Mouse (Mus musculus): ENCODE results near the gene Ccdc71.

Ccdc71 gene

GRCm38 (mm10) chr9:108489702-108490558 lies 29.6 kb downstream of the Ccdc71 start:
- DNase-seq (ENCODE audit: low read depth, low spot score), result no peak

- DNase-seq (ENCODE audit: low read depth, low spot score), result peak; percentile 91
These were observed 30.4 kb downstream of the Ccdc71 start, which contains the start of gene Usp19 for GRCm38 (mm10) chr9:108490559-108491285. Gene Usp19, plus strand, starts transcription at chr9:108490602.

GRCm38 (mm10) chr9:108491286-108491580 lies 30.9 kb downstream of the Ccdc71 start:
- DNase-seq (ENCODE audit: low read depth, low spot score), result no peak

GRCm38 (mm10) chr9:108492043-108492750 lies 31.9 kb downstream of the Ccdc71 start:
- DNase-seq (ENCODE audit: low read depth, low spot score), result no peak

- DNase-seq (ENCODE audit: low read depth, low spot score), result no peak
These were observed 32.9 kb downstream of the Ccdc71 start for GRCm38 (mm10) chr9:108493246-108493645.

- DNase-seq (ENCODE audit: low read depth, low spot score), result no peak
These were observed 34.0 kb downstream of the Ccdc71 start for GRCm38 (mm10) chr9:108494146-108494825.

- DNase-seq (ENCODE audit: low read depth, low spot score), result no peak
These were observed 34.6 kb downstream of the Ccdc71 start for GRCm38 (mm10) chr9:108494905-108495304.

GRCm38 (mm10) chr9:108499231-108499630 lies 38.9 kb downstream of the Ccdc71 start:
- no peak for DNase-seq (ENCODE audit: low read depth, low spot score)

- no peak for DNase-seq (ENCODE audit: low read depth, low spot score)
These were observed 39.6 kb downstream of the Ccdc71 start for GRCm38 (mm10) chr9:108499943-108500342.

GRCm38 (mm10) chr9:108506901-108507300 lies 46.6 kb downstream of the Ccdc71 start:
- DNase-seq (ENCODE audit: low read depth, low spot score), result no peak

- DNase-seq (ENCODE audit: low read depth, low spot score), result peak; percentile 93
These were observed 47.5 kb downstream of the Ccdc71 start, which contains the start of gene Qars for GRCm38 (mm10) chr9:108507619-108508434. Gene Qars, plus strand, starts transcription at chr9:108507706.

GRCm38 (mm10) chr9:108508776-108509175 lies 48.4 kb downstream of the Ccdc71 start:
- no peak for DNase-seq (ENCODE audit: low read depth, low spot score)

Measured in embryo, embryonic 11.5 days (tissue).